Mouse (Mus musculus): ENCODE data around the gene Trim47. TPM values are rescaled to one million over a fixed set of nuclear protein-coding genes. Genes with fewer than 3 reads are reported as not detected.

Trim47 gene
- 4.4 TPM for polyA plus RNA-seq (2015; fragmentation: Illumina TruSeq; extraction: RNeasy Lipid Tissue Mini Kit (QIAGEN cat#74804); ENCODE audit: insufficient read depth, low replicate concordance)

DNA sequence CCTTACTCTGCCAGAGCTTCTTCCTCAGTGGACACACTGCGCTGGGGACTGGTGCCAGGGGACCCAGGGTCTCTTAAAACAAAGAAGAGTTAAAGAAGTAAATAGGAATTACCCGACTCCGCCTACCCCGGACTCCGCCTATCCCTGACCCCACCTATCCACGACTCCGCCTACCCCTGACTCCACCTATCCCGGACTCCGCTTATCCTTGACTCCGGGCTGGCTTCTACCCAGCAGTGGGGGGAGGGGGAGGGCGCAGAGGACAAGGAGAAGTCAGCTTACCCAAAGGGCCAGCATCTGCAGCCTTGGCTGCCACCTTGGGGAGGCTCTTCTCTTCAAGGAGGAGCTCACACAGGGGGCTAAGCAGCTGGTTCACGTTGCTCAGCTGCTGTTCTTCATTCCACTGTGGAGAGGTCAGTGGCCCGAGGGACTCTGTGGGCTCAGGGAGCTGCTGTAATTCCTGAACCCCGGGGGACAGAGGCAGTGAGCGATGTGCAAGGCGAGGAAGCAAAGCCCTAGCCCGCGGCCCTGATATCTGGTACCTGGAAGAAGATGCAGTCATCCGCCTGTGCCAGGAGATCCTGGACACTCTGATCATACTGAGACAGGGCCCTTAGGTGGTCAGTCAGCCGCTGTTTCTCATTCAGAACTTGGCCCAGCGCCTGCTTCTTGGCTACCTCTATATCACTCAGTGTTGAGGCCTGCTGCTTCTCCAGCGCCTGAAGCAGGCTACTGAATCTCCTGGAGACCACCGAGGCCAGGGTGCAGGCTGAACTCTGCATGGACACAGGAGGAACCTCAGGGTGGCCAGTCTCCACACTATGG lies at the start of gene Trim47:
Trim47 (minus strand) TSS at position 55 of the 825 bp plus-strand sequence.

DNA sequence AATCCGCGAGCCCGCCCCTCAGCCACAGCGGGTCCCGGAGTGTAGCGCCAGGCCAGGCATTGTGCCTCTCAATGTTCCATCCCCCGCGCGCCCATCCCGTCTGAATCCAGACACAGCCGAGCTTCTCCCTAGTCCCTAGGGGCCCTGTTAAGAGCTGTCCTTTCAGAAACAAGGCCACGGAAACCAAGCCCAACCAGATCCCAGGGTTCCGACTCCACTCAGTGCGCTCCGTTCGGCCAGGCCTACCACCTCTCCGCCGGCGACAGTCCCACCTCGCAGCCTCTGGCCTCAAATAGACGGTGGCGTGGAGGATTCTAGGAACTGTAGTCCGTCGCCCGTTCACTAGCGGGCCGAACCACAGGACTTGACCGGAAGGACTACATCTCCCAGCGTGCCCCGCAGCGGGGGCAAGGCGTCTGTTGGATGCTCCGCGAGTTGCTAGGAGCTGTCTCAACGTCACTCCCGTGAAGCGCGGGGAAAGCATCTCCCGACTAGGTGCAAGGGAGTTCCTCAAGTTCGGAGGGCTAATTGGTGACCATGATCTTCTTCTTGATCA lies 41.0 kb upstream of the Trim47 start, which contains the start of gene Fbf1:
Fbf1 (minus strand) TSS at position 283 of the 556 bp plus-strand sequence.

DNA sequence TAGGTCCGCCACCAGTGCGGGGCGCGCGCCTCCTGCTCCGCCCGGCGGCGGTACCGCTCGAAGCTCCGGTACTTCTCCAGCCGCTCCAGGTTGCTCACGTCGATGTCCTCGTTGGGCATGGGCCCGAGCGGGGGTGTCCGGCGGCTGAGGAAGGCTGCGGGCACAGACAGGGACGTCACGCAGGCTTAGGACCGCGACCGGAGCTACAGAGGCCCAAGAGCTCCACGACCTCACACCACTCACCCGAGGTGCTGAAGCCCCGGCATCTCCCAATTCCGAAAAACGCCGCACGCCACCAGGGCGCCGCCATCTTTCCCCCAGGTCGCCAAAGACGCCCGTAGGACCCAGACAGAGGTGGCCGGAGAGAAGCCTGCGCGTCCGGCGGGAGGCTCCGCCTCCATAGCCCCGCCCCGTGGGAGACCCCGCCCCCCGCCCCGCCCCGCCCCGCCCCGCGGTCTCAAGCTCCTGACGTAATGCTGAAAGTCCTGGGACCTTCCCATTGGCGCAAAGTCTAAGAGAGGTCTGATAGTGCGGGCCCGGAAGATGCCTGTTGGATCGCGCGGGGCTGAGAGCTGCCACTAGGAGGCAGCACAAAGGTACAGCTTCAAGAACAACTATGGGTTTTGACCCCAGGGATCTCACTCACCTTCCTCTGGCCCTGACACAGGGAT lies 11.6 kb upstream of the Trim47 start, which contains the start of gene Mrpl38:
Mrpl38 (minus strand) TSS at position 401 of the 671 bp plus-strand sequence.

DNA sequence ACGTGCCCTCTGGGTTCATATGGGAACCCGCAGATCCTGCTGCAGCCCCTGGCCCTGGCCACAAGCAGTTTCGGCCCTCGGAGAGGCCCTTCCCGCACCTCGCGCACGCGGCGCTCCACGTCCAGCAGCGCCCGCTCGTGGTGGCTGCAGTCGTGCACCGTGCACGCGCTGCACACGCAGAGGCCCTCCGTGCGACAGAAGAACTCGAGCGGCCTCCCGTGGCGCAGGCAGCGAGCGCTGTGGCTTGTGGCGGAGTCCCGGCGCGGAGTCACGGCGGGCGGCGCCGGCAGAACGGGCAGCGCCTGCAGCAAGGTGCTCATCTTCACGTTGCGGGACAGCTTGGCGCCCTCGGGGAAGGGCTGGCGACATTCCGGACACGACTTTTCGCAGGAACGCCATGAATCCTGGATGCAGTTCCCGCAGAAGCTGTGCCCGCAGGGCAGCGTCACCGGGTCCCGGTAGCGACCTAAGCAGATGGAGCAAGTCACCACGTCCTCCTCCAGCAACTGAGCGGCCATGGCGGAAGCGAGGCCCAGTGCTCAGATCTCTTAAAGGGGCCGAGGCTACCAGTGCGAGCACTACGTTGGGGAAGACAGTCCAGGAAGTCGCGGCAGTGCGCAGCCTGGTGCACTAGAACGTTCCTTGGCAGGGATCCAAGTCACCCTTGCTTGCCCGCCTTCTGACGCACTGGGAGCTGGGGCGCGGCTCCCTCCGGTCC lies 3.6 kb upstream of the Trim47 start, which contains the start of gene Trim65:
Trim65 (minus strand) TSS at position 641 of the 718 bp plus-strand sequence.

DNA sequence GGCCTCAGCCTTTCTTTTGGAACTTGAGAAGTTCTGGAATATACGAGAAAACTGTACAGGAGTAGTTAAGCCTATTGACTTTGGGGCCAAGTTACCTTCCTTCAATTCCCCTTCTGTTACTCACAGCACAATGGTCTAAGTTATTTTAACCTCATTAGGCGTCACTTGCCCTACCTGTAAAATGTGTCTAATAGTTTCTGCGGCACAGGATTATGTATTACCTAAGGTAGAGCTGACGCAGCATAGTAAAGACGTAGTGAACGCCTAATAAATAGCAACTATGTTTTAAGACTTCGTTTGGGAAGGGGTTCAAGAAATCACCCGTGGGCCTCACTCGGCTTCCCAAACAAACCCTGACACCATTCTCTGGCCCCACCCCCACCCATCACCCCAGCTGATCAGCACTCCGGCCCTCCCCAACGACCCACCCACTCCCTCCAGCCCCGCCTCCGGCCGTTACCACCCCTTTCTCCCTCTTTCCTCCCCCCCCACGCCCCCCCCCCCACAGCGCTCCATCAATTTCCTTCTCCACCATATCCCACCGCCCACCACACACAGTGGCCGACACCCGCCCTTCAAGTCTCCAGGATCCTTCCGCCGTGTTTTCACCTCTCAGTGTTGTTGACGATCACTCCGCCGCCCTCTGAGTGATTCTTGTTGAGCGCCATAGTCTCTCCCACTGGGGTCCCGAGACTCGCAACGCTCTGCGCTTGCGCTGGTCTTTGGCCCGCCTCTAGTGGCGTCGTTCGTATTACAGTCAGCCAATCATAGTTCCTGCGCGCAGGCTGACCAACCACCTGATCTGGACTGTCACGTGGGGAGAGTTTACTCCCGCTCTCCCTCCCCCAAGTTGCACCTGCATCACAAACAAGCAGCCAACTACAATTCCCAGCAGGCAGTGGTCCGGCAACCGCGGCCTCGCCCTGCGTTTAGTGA lies 40.5 kb downstream of the Trim47 start, which contains the start of gene Wbp2:
Wbp2 (minus strand) TSS at position 738 of the 936 bp plus-strand sequence.

DNA sequence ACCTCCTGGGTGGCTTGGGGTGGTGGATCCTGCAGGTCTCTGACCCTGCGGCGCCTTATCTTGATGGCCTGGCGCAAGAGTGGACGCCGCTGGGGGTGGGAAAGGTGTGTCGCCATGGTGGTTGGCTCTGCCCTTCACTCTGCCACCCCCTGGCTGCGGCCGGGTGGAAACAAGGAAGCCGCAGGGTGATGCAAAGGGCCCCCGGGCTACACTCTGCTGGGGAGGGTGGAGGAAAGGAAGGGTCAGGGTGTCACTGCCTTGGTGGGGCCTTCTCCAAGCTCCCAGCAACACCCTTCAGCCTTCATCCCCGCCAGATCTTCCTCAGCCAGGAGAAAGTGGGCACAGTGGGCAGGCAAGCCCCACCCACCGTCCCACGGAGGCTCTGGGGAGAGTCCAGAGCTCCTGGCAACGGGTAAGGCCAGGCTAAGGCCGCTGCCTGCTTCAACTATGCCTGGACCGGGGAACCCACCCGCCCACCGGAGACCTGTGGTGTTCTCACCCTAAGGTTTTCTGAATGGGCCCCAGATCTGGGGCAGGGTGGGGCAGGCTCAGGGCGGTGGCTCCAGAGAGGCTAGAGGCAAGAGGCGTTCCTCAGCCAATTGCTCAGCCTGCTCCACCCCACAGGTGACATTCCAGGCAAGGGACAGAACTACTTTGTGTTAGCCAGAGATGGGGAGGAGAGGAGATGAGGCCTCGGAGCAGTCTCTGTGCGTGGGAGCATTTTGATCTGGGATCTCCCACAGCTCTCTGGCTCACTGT lies 49.4 kb downstream of the Trim47 start, which contains the start of gene Unc13d:
Unc13d (minus strand) TSS at position 516 of the 759 bp plus-strand sequence.

Other genes with a start within 250 kb of the Trim47 start
- 4.9 TPM for gene Smim5, start 227.2 kb downstream of the Trim47 start, polyA plus RNA-seq (2015; fragmentation: Illumina TruSeq; extraction: RNeasy Lipid Tissue Mini Kit (QIAGEN cat#74804); ENCODE audit: insufficient read depth, low replicate concordance)
- gene Smim6, start 215.2 kb downstream of the Trim47 start, polyA plus RNA-seq (2015; fragmentation: Illumina TruSeq; extraction: RNeasy Lipid Tissue Mini Kit (QIAGEN cat#74804); ENCODE audit: insufficient read depth, low replicate concordance), result 0.35 TPM
- 46.2 TPM for gene Sap30bp, start 193.9 kb downstream of the Trim47 start, polyA plus RNA-seq (2015; fragmentation: Illumina TruSeq; extraction: RNeasy Lipid Tissue Mini Kit (QIAGEN cat#74804); ENCODE audit: insufficient read depth, low replicate concordance)
- gene Recql5, start 193.7 kb downstream of the Trim47 start, polyA plus RNA-seq (2015; fragmentation: Illumina TruSeq; extraction: RNeasy Lipid Tissue Mini Kit (QIAGEN cat#74804); ENCODE audit: insufficient read depth, low replicate concordance), result 26.4 TPM
- gene Itgb4, start 152.5 kb downstream of the Trim47 start, polyA plus RNA-seq (2015; fragmentation: Illumina TruSeq; extraction: RNeasy Lipid Tissue Mini Kit (QIAGEN cat#74804); ENCODE audit: insufficient read depth, low replicate concordance), result 0.68 TPM
- gene Galk1, start 114.5 kb downstream of the Trim47 start, polyA plus RNA-seq (2015; fragmentation: Illumina TruSeq; extraction: RNeasy Lipid Tissue Mini Kit (QIAGEN cat#74804); ENCODE audit: insufficient read depth, low replicate concordance), result 1.7 TPM
- 433 TPM for gene H3f3b, start 99.2 kb downstream of the Trim47 start, polyA plus RNA-seq (2015; fragmentation: Illumina TruSeq; extraction: RNeasy Lipid Tissue Mini Kit (QIAGEN cat#74804); ENCODE audit: insufficient read depth, low replicate concordance)
- gene Unk, start 96.9 kb downstream of the Trim47 start, polyA plus RNA-seq (2015; fragmentation: Illumina TruSeq; extraction: RNeasy Lipid Tissue Mini Kit (QIAGEN cat#74804); ENCODE audit: insufficient read depth, low replicate concordance), result 11.8 TPM
- 15.2 TPM for gene Unc13d, start 49.2 kb downstream of the Trim47 start, polyA plus RNA-seq (2015; fragmentation: Illumina TruSeq; extraction: RNeasy Lipid Tissue Mini Kit (QIAGEN cat#74804); ENCODE audit: insufficient read depth, low replicate concordance)
- 72.9 TPM for gene Wbp2, start 40.2 kb downstream of the Trim47 start, polyA plus RNA-seq (2015; fragmentation: Illumina TruSeq; extraction: RNeasy Lipid Tissue Mini Kit (QIAGEN cat#74804); ENCODE audit: insufficient read depth, low replicate concordance)
- 30.2 TPM for gene Trim65, start 3.9 kb upstream of the Trim47 start, polyA plus RNA-seq (2015; fragmentation: Illumina TruSeq; extraction: RNeasy Lipid Tissue Mini Kit (QIAGEN cat#74804); ENCODE audit: insufficient read depth, low replicate concordance)
- 19.5 TPM for gene Mrpl38, start 11.7 kb upstream of the Trim47 start, polyA plus RNA-seq (2015; fragmentation: Illumina TruSeq; extraction: RNeasy Lipid Tissue Mini Kit (QIAGEN cat#74804); ENCODE audit: insufficient read depth, low replicate concordance)
- gene Fbf1, start 41.0 kb upstream of the Trim47 start, polyA plus RNA-seq (2015; fragmentation: Illumina TruSeq; extraction: RNeasy Lipid Tissue Mini Kit (QIAGEN cat#74804); ENCODE audit: insufficient read depth, low replicate concordance), result 15.1 TPM
- gene Ten1, start 71.6 kb upstream of the Trim47 start, polyA plus RNA-seq (2015; fragmentation: Illumina TruSeq; extraction: RNeasy Lipid Tissue Mini Kit (QIAGEN cat#74804); ENCODE audit: insufficient read depth, low replicate concordance), result 21.5 TPM
- gene Acox1, start 71.8 kb upstream of the Trim47 start, polyA plus RNA-seq (2015; fragmentation: Illumina TruSeq; extraction: RNeasy Lipid Tissue Mini Kit (QIAGEN cat#74804); ENCODE audit: insufficient read depth, low replicate concordance), result 34.2 TPM
- gene Evpl, start 110.9 kb upstream of the Trim47 start, polyA plus RNA-seq (2015; fragmentation: Illumina TruSeq; extraction: RNeasy Lipid Tissue Mini Kit (QIAGEN cat#74804); ENCODE audit: insufficient read depth, low replicate concordance), result not detected
- gene Srp68, start 147.0 kb upstream of the Trim47 start, polyA plus RNA-seq (2015; fragmentation: Illumina TruSeq; extraction: RNeasy Lipid Tissue Mini Kit (QIAGEN cat#74804); ENCODE audit: insufficient read depth, low replicate concordance), result 35.1 TPM
- gene Galr2, start 153.7 kb upstream of the Trim47 start, polyA plus RNA-seq (2015; fragmentation: Illumina TruSeq; extraction: RNeasy Lipid Tissue Mini Kit (QIAGEN cat#74804); ENCODE audit: insufficient read depth, low replicate concordance), result not detected
- 29.0 TPM for gene Exoc7, start 180.0 kb upstream of the Trim47 start, polyA plus RNA-seq (2015; fragmentation: Illumina TruSeq; extraction: RNeasy Lipid Tissue Mini Kit (QIAGEN cat#74804); ENCODE audit: insufficient read depth, low replicate concordance)
- gene Foxj1, start 208.2 kb upstream of the Trim47 start, polyA plus RNA-seq (2015; fragmentation: Illumina TruSeq; extraction: RNeasy Lipid Tissue Mini Kit (QIAGEN cat#74804); ENCODE audit: insufficient read depth, low replicate concordance), result 0.11 TPM